Mouse (Mus musculus) liver, embryonic 15.5 days (tissue): ENCODE results near the gene Mesp1. TPM values are rescaled to one million over a fixed set of nuclear protein-coding genes. Genes with fewer than 3 reads are reported as not detected.
"Not testable (repeated sequence)": the region's sequence is repeated elsewhere in the genome, so short reads cannot be mapped to it uniquely, and the experiment has no call there.

Source experiments
- ATAC-seq: fragments of 200-750 bp; cut with Nextera tagmentation; 2 replicates; pipeline ENCODE4 v1.8.0; 2017; ENCODE audit warnings: moderate number of reproducible peaks, mild to moderate bottlenecking, moderate library complexity; ENCODE audit not compliant: insufficient read depth
- H3K27ac ChIP-seq: fragments of 300-500 bp; sonication (generic); replicated peaks from 2 replicates; pipeline ENCODE4 v1.5.1; 2015; ENCODE audit warnings: mild to moderate bottlenecking, inconsistent platforms
- H3K27me3 ChIP-seq: fragments of 300-500 bp; sonication (generic); 2 replicates; pipeline ENCODE4 v1.6.1; 2015; ENCODE audit warnings: mild to moderate bottlenecking, inconsistent platforms
- H3K36me3 ChIP-seq: fragments of 300-500 bp; sonication (generic); replicated peaks from 2 replicates; pipeline ENCODE4 v1.6.1; 2015; ENCODE audit warnings: moderate library complexity, mild to moderate bottlenecking, inconsistent platforms
- H3K4me1 ChIP-seq: fragments of 300-500 bp; sonication (generic); replicated peaks from 2 replicates; pipeline ENCODE4 v1.6.1; 2015; ENCODE audit warnings: inconsistent platforms
- H3K4me2 ChIP-seq: fragments of 300-500 bp; sonication (generic); 2 replicates; pipeline ENCODE4 v1.6.1; 2015; ENCODE audit warnings: moderate library complexity, mild to moderate bottlenecking, inconsistent platforms
- H3K4me3 ChIP-seq: fragments of 300-500 bp; sonication (generic); replicated peaks from 2 replicates; pipeline ENCODE4 v1.5.1; 2015; ENCODE audit warnings: mild to moderate bottlenecking, inconsistent platforms
- H3K9ac ChIP-seq: fragments of 300-500 bp; sonication (generic); 2 replicates; pipeline ENCODE4 v1.6.1; 2015; ENCODE audit warnings: moderate library complexity, mild to moderate bottlenecking, inconsistent platforms
- H3K9me3 ChIP-seq: fragments of 300-500 bp; sonication (generic); replicated peaks from 2 replicates; pipeline ENCODE4 v1.6.1; 2016; ENCODE audit warnings: inconsistent platforms
- WGBS: fragments of 180-500 bp; shearing (Covaris S2); methylation state at CpG from one replicate; pipeline ENCODE4 v1.1.7; 2015; ENCODE audit warnings: mixed read lengths; ENCODE audit not compliant: insufficient replicate concordance; 5-methylcytosine and 5-hydroxymethylcytosine counted together
- polyA plus RNA-seq: library from polyadenylated mRNA; unstranded; fragments of >200 nt; fragmentation: Nextera tagmentation; extraction: Ambion mirVana; gene quantifications from 2 replicates; pipeline ENCODE4 v1.2.1, GENCODE M21; 2015

Gene Mesp1
- polyA plus RNA-seq, 1 experiment from 2014 or later, result not detected

DNA sequence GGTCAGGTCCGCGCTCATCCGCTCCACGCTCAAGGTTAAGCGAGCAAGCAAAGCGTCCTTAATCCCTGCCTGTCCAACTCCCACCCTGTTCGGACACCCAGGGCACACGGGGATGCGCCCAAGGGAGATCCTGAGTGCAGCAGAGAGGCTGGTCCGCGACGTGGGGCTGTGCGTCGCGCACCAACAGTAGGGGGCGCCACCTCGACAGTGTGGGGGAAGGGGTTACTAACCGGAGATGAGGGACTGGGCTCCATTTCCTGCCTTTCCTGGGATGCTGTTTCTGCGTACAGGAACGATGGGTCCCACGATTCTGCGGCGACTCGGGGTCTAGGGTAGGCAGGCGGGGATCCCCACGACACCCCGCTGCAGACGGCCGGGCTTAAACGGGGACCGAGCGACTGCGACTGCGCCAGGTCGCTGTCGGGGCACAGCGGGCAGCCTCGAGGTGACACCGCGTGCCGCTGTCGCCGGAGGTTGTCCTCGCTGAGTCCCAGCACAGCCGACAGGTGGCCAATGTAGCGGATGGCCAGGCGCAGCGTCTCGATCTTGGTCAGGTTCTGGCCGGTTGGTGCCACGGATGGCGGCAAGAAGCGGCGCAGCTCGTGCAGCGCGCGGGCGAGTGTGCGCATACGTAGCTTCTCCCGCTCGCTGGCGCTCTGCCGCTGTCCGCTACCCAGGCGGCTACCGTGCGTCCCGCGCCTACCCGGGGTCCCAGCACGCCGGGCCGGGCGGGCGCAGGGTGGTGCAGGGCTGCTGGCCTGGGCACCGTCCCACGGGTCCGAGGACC, 760 bp downstream of the Mesp1 start:
- peak overlapping the region; percentile 40 for H3K4me3 ChIP-seq
- H3K9me3 ChIP-seq, result no peaks in the 10 kb centered on the region
- ATAC-seq, result peak; percentile 25; the same call in 1 of the 2 replicates
- no peak overlapping the region for H3K27ac ChIP-seq
- 2% methylated on average over 80 of the region's 80 CpGs for WGBS
- H3K9ac ChIP-seq, result no peak overlapping the region
- H3K4me1 ChIP-seq, result peaks cover 12% of the 10 kb centered on the region
- no peaks in the 10 kb centered on the region for H3K36me3 ChIP-seq
- peaks cover 69% of the 10 kb centered on the region for H3K27me3 ChIP-seq
- H3K4me2 ChIP-seq, result peak overlapping the region; percentile 62

DNA sequence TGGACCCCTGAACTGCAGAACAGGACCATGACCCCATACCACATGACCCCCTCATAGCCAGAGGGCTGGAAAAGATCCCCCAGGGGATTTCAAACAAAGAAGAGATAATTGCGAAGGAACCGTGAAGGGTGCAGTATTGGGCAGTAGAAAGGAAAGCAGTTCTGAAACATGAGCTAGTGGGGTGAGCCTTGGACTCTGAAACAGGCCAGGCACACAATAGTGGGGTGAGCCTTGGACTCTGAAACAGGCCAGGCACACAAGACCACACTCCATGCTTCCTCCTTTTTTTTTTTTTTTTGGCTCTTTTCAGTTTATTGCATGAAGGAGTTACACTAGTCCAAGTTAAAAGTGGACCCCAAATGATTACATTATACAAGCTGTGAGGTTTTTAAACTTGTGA, 3.8 kb downstream of the Mesp1 start:
- not testable (repeated sequence) for H3K4me2 ChIP-seq, H3K27ac ChIP-seq, H3K9ac ChIP-seq, H3K4me3 ChIP-seq, H3K36me3 ChIP-seq, H3K9me3 ChIP-seq
- peaks cover 12% of the 10 kb centered on the region for H3K4me1 ChIP-seq
- WGBS, result 39% methylated on average over 2 of the region's 2 CpGs
- peak; percentile 63 for ATAC-seq
- H3K27me3 ChIP-seq, result peaks cover 55% of the 10 kb centered on the region

DNA sequence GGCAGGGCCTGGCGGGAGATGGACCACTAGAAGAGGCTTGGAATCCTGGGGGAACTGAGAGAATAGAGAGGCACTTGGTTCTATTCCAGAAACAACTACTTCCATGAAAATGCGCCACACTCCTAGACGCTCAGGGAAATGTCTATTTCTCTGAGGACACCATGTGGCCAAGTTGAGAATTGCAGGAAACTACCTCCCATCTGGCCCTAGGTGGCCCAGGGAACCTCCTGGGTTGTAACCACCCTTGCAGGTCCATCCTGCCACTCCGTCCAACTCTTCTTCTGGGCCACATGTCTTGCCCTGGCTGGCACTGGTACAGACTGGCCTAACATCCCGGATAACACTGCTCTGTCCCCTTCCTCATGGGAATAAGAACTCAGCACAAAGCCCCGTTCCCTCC, 7.3 kb downstream of the Mesp1 start:
- Histone ChIP-seq H3K4me1 (peaks cover 10% of the 10 kb centered on the region; the same call in 1 of the 2 replicates), H3K27ac (no peak overlapping the region), H3K27me3 (peaks cover 19% of the 10 kb centered on the region), H3K4me2 (no peak overlapping the region), H3K9ac (no peak overlapping the region), H3K4me3 (no peak overlapping the region), H3K9me3 (no peaks in the 10 kb centered on the region), H3K36me3 (no peaks in the 10 kb centered on the region)
- ATAC-seq, result no peak
- 21% methylated on average over 6 of the region's 6 CpGs for WGBS

DNA sequence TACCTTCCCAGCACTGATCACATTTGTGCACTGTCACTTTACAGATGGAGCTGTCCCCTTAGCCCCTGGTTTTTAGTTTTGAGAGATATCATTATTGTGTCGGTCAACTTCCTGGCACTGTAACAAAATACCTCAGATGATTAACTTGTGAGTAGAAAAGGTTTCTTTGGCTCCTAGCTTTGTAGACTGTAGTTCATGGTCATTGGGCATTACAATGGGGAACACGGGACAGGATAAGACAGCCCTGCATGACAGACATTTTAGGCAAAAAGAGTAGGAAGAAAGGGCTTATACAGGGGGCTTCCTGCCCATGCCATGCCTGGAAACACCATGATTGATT, 11.1 kb downstream of the Mesp1 start:
- H3K4me1 ChIP-seq, result peaks cover 13% of the 10 kb centered on the region; the same call in 1 of the 2 replicates
- H3K9me3 ChIP-seq, result no peaks in the 10 kb centered on the region
- no peak overlapping the region for H3K27ac ChIP-seq
- no peaks in the 10 kb centered on the region for H3K36me3 ChIP-seq
- 65% methylated on average over 2 of the region's 2 CpGs for WGBS
- ATAC-seq, result no peak
- H3K27me3 ChIP-seq, result no peaks in the 10 kb centered on the region
- no peak overlapping the region for H3K4me2 ChIP-seq
- no peak overlapping the region for H3K4me3 ChIP-seq
- H3K9ac ChIP-seq, result no peak overlapping the region

DNA sequence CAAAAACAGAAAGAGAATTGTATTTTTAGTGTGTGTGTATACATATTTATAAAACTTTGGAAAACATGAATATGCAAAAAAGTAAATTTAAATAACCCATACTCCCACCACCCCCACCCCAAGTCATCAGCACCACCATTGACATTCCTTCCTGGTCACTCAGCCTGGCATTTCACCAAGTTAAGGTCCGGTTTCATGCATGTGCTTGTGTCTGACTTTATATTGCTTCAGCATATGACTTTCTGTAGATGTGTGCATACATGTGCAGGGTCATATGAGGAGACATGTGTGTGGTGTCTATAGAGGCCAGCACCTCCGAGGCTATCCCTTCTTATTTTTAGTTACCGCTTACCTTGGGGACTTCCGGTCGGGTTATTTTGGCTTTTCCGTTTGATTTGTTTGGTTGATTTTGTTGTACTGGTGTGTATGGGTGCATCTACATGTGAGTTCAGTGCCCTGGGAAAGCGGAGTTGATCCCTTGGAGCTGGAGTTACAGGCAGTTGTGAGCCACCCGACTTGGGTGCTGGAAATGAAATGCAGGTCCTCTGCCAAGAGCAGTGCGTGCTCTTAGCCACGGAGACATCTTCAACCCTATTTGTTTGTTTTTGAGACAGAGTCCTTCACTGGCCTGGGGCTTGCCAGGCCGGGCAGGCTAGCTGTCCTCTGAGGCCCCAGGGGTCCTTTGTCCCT, 11.6 kb downstream of the Mesp1 start:
- no peak for ATAC-seq
- H3K4me2 ChIP-seq, result no peak overlapping the region
- no peak overlapping the region for H3K9ac ChIP-seq
- H3K9me3 ChIP-seq, result no peaks in the 10 kb centered on the region
- H3K27me3 ChIP-seq, result no peaks in the 10 kb centered on the region
- H3K4me3 ChIP-seq, result no peak overlapping the region
- H3K36me3 ChIP-seq, result no peaks in the 10 kb centered on the region
- 71% methylated on average over 11 of the region's 11 CpGs for WGBS
- H3K4me1 ChIP-seq, result peaks cover 13% of the 10 kb centered on the region; the same call in 1 of the 2 replicates
- H3K27ac ChIP-seq, result 0 out of 2 replicates have a peak overlapping the region, but pooled peaks have one; percentile 48

DNA sequence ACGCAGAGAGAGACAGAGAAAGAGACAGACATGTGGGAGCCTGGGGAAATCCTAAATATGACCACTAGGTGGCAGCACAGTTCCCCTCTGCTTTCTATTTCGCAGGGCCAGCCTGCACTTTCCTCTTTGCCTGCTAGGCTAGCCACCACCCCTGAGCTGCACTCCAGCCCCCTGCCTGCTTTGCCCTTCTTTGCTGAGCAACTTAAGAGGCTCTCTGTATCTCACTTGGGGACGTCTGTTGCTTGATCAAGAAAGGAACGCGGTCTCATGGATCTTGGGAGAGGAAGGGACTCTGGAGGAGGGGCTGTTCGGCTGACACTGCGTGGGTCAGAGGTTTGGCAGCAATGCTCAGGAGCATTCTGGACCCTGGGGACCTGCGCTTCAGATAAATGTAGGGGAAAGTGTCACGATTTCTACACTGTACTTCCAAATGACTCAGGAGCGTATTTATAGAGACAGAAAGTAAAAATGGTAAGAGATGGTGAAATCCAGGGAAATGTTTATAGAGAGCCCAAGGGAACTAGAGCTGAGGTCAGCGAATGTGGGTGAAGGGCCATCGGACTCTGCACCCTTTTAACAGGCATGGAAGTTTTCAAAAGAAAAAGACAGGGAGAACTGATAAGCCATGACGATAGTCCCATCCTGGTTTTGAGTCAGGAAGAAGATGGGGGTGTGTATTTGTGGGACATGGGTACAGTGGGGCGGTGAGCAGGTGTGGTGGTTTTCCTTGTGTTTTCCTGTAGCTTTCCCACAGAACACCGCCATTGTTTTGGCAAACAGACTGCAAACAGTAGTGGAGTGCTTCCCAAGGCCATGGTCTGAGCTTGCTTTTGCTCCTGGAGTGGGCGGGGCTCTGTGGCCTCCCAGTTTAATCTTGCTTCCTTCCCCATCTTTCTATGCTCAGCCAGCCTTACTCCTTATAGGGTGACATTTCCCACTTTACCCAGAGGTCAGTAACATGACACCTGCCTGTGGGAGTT, 12.7 kb downstream of the Mesp1 start:
- Histone ChIP-seq H3K4me2 (peak overlapping the region; percentile 59), H3K27ac (peak overlapping the region; percentile 69; the same call in 1 of the 2 replicates), H3K36me3 (no peaks in the 10 kb centered on the region), H3K9me3 (no peaks in the 10 kb centered on the region), H3K4me3 (peak overlapping the region; percentile 32), H3K27me3 (no peaks in the 10 kb centered on the region), H3K9ac (no peak overlapping the region), H3K4me1 (peaks cover 13% of the 10 kb centered on the region; the same call in 1 of the 2 replicates)
- 18% methylated on average over 16 of the region's 16 CpGs for WGBS
- peak; percentile 78 for ATAC-seq

DNA sequence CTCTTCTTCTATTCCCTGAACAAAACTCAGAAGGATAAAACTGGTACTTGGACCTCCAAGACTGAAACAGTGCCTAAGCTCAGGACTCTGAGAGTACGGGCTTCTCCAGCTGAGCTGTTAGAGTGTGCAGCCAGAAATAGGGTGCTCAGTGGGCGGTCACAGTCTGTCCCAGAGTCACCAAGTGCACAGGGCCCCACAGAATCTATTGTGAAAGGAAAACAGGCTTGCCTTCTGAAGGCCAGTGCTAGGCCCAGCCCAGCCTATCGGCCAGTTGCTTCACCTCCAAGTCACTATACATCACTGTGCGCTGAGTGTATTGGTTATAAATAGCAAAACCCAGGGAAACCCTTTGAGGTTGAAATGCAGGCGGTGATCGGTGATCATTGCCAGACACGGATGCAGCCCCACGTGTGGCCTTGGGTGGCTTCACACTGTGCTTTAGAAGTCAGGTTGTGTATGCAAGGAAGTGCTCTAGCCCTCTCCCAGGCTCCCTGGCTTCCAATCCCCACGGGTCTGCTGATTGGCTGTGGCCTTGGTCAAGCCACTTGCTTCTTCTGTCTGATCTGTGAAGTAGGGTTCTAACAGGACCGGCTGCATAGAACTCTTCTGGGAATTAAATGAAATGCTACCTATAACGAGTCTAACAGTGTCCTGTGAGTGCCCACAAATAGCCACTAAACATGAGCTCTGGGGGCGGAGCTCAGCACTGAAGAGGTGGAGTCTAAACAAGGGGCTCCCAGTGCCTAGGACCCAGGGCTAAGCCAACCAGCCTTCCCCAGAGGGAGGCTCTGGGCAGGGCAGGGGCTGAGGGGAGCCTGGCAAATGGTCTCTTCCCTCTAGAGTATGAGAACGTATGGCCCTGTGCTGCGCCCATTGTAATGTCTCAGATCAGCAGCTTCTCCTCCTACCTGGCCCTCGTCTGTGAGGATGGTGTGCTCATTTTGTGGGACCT, 21.8 kb downstream of the Mesp1 start:
- H3K4me3 ChIP-seq, result no peak overlapping the region
- H3K27ac ChIP-seq, result no peak overlapping the region
- H3K36me3 ChIP-seq, result no peaks in the 10 kb centered on the region
- no peaks in the 10 kb centered on the region for H3K4me1 ChIP-seq
- H3K4me2 ChIP-seq, result no peak overlapping the region
- H3K27me3 ChIP-seq, result no peaks in the 10 kb centered on the region
- 51% methylated on average over 15 of the region's 15 CpGs for WGBS
- H3K9me3 ChIP-seq, result no peaks in the 10 kb centered on the region
- no peak for ATAC-seq
- no peak overlapping the region for H3K9ac ChIP-seq

DNA sequence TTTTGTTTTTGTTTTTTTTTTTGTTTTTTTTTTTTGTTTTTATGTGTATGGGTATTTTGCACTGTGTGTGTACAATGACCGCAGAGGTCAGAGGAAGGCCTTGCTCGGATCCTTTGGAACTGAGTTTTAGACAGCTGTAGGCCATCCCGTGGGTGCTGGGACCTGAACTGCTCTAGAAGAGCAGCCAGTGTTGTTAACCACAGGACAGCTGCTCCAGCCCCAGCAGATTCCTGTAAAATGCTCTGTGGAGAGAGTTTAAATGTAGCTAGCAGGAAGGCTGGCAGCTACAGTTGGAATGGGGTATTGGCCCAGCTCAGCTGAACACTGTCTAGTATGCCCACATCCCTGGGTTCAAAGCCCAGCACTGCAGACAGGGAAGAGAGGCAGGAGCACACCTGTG, 23.9 kb downstream of the Mesp1 start:
- Histone ChIP-seq H3K9ac (no peak overlapping the region), H3K4me1 (no peaks in the 10 kb centered on the region), H3K27me3 (no peaks in the 10 kb centered on the region), H3K9me3 (no peaks in the 10 kb centered on the region), H3K4me2 (no peak overlapping the region), H3K4me3 (no peak overlapping the region), H3K36me3 (no peaks in the 10 kb centered on the region), H3K27ac (no peak overlapping the region)
- ATAC-seq, result no peak
- 57% methylated on average over 3 of the region's 3 CpGs for WGBS

DNA sequence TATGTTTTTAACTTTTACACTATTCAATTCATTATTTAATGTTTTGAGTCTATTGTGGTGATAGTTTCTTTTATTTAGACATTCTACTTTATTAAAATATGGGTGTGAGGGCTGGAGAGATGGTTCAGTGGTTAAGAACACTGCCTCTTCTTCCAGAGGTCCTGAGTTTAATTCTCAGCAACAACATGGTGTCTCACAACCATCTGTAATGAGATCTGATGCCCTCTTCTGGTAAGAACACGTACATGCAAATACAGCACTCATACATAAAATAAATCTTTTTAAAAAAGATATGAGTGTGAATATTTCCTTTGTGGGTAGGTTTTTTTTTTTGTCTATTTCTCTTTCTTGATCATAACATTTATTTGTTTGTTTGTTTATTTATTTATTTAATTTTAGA, 27.6 kb downstream of the Mesp1 start:
- Histone ChIP-seq H3K9me3 (no peaks in the 10 kb centered on the region), H3K9ac (no peak overlapping the region), H3K27me3 (no peaks in the 10 kb centered on the region), H3K36me3 (no peaks in the 10 kb centered on the region), H3K27ac (no peak overlapping the region), H3K4me1 (no peaks in the 10 kb centered on the region), H3K4me2 (no peak overlapping the region), H3K4me3 (no peak overlapping the region)
- 40% methylated on average over 1 of the region's 1 CpGs for WGBS
- no peak for ATAC-seq

DNA sequence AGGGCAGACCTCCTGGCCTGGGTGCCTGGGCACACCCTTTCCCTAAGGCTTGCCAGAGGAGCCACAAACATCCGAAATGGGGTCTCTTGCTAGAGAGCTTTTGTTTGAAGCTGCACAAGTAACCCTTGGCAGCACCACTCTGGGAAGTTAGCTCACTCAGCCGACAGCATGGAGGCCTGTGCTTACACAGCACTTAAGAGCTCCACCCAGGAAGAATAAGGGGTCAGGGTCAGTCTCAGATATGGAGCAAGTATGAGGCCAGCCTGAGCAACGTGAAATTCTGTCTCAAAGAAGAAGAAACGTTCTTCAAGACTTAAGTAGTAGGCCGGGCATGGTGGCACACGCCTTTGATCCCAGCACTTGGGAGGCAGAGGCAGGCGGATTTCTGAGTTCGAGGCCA, 31.5 kb downstream of the Mesp1 start:
- Histone ChIP-seq H3K27ac (no peak overlapping the region), H3K27me3 (no peaks in the 10 kb centered on the region), H3K4me1 (0 out of 2 replicates have a peak, but pooled peaks cover 2% of the 10 kb centered on the region), H3K36me3 (no peaks in the 10 kb centered on the region), H3K9me3 (no peaks in the 10 kb centered on the region), H3K4me3 (no peak overlapping the region), H3K9ac (no peak overlapping the region), H3K4me2 (no peak overlapping the region)
- ATAC-seq, result no peak
- WGBS, result 57% methylated on average over 8 of the region's 8 CpGs
